9 mouse cellular contexts compared by ENCODE assay signal in genomic region chr3:38884276-38884675, GRCm38 (mm10). TPM values are rescaled to one million over a fixed set of nuclear protein-coding genes. Genes with fewer than 3 reads are reported as not detected.
DNase-seq lines count a peak whose midpoint lies in the region; TF ChIP-seq lines count a peak whose summit lies in the region.
"Had no signal": no experiment of that assay in that cellular context is flagged by ENCODE, and none has a peak within 500 bp of the region (broad histone marks: within the 10 kb centered on the region; RNA-seq: fewer than 3 reads in every experiment).

No protein-coding gene starts in this region.

- TF ChIP-seq CTCF in ES-Bruce4 (IDR thresholded peaks at IDR 0.05; ENCODE audit: low read depth, low read length) = peak; percentile 55
- peak; percentile 80 for TF ChIP-seq CTCF in lung, adult 2 months (IDR thresholded peaks at IDR 0.05; ENCODE audit: insufficient read depth, low read length)
- 0 out of 2 replicates have a peak, but pooled peaks have one; percentile 28 for TF ChIP-seq CTCF in olfactory bulb, adult 2 months (IDR thresholded peaks at IDR 0.05; ENCODE audit: insufficient read depth, low read depth, low read length)

- H3K27ac ChIP-seq in ES-Bruce4 (ENCODE audit: insufficient read depth, low read length) = no peak overlapping the region
- H3K27ac ChIP-seq in hindbrain, embryonic 10.5 days = peak overlapping the region; percentile 94
- H3K27ac ChIP-seq in olfactory bulb, adult 2 months (ENCODE audit: insufficient read depth, low read depth, low read length) = no peak overlapping the region

- H3K4me3 ChIP-seq in ES-Bruce4 (ENCODE audit: low read depth, low read length) = no peak overlapping the region
- H3K4me3 ChIP-seq in hindbrain, embryonic 10.5 days = peak overlapping the region; percentile 69
- H3K4me3 ChIP-seq in lung, adult 2 months (replicated peaks; ENCODE audit: extremely low read depth, low read depth, low read length) = no peak overlapping the region
- no peak overlapping the region for H3K4me3 ChIP-seq in olfactory bulb, adult 2 months (ENCODE audit: insufficient read depth, low read depth, low read length)

- WGBS in hindbrain, embryonic 10.5 days = 0% methylated on average over 6 of the region's 6 CpGs
- under 1% methylated on average over 6 of the region's 6 CpGs for WGBS in lung, adult 2 months
- WGBS in olfactory bulb, adult 2 months = 0% methylated on average over 6 of the region's 6 CpGs

- no peaks in the 10 kb centered on the region for H3K4me1 ChIP-seq in ES-Bruce4 (ENCODE audit: control insufficient read depth, insufficient read depth, low read length)
- peaks cover 37% of the 10 kb centered on the region for H3K4me1 ChIP-seq in hindbrain, embryonic 10.5 days (replicated peaks)
- peaks cover 11% of the 10 kb centered on the region; the same call in 1 of the 2 replicates for H3K4me1 ChIP-seq in lung, adult 2 months (ENCODE audit: control insufficient read depth, insufficient read depth, low read length)
- H3K4me1 ChIP-seq in olfactory bulb, adult 2 months (ENCODE audit: control insufficient read depth, insufficient read depth, low read length) = peaks cover 24% of the 10 kb centered on the region

- no peak for TF ChIP-seq EP300 in ES-Bruce4 (IDR thresholded peaks at IDR 0.05; ENCODE audit: insufficient read depth, low read depth, low read length)

- peak; percentile 57 for DNase-seq in cerebellum, adult 8-10 months
- peak; percentile 73 to 96 for DNase-seq in frontal cortex, adult 2 months (ENCODE audit: extremely low spot score in 1 of 2, low spot score in 1 of 2)
- peak; percentile 88 for DNase-seq in hindbrain, embryonic 10.5 days (ENCODE audit: low spot score)
- peak; percentile 58 to 87 for DNase-seq in layer of hippocampus, adult 8-10 months (ENCODE audit: low spot score in 2 of 2)
- DNase-seq in lung, adult 2 months = peak; percentile 70
- DNase-seq in thymus, postnatal 0 days (ENCODE audit: low spot score) = peak; percentile 72

- no peaks in the 10 kb centered on the region for H3K9me3 ChIP-seq in ES-Bruce4 (replicated peaks; ENCODE audit: control insufficient read depth, insufficient read depth, low read length, poor library complexity, severe bottlenecking)
- H3K9me3 ChIP-seq in hindbrain, embryonic 10.5 days = no peaks in the 10 kb centered on the region

- no peak overlapping the region for H3K9ac ChIP-seq in ES-Bruce4 (ENCODE audit: low read depth, poor library complexity, severe bottlenecking)

- H3K36me3 ChIP-seq in ES-Bruce4 (ENCODE audit: control insufficient read depth, insufficient read depth, low read length, poor library complexity, severe bottlenecking) = no peaks in the 10 kb centered on the region
- H3K36me3 ChIP-seq in hindbrain, embryonic 10.5 days = peaks cover 13% of the 10 kb centered on the region

- no peak for TF ChIP-seq POLR2A in ES-Bruce4 (IDR thresholded peaks at IDR 0.05; ENCODE audit: insufficient read depth, low read length)
- TF ChIP-seq POLR2A in lung, adult 2 months (IDR thresholded peaks at IDR 0.05; ENCODE audit: borderline replicate concordance, extremely low read depth, low read depth, low read length) = no peak
- TF ChIP-seq POLR2A in olfactory bulb, adult 2 months (IDR thresholded peaks at IDR 0.05; ENCODE audit: insufficient read depth, low read depth, low read length) = no peak

- peaks cover 5% of the 10 kb centered on the region; the same call in 1 of the 2 replicates for H3K27me3 ChIP-seq in ES-Bruce4 (ENCODE audit: control insufficient read depth, insufficient read depth, low read length, poor library complexity, severe bottlenecking)
- peaks cover 33% of the 10 kb centered on the region; the same call in 1 of the 2 replicates for H3K27me3 ChIP-seq in hindbrain, embryonic 10.5 days (ENCODE audit: insufficient read depth, poor library complexity, severe bottlenecking)

RNA-seq across cellular contexts. Expression of gene Fat4, which starts 2.5 kb away (rescaled TPM):
- 0.13 and 0.15 TPM in 2 replicates for polyA plus RNA-seq in ES-Bruce4 (2011; ENCODE audit: insufficient read depth, insufficient read length, low read depth, missing spikeins)
- polyA plus RNA-seq in frontal cortex, adult 2 months (2012; rRNA removed) = 2.9 and 3.4 TPM in 2 replicates
- 6.6 and 10.3 TPM in 2 replicates for polyA plus RNA-seq in hindbrain, embryonic 10.5 days (2016; fragmentation: Nextera tagmentation; extraction: Ambion mirVana)
- total RNA-seq in layer of hippocampus, adult 8-10 months (2022) = 10 to 100 TPM; 23.2 to 30.8 (median 25.9) TPM
- 4.2 and 5.3 TPM in 2 replicates for polyA plus RNA-seq in lung, adult 2 months (2012; rRNA removed)
- polyA plus RNA-seq in olfactory bulb, adult 2 months (2012; ENCODE audit: insufficient read depth, insufficient read length, low replicate concordance, missing spikeins) = not detected in 2 replicates
- polyA plus RNA-seq in thymus, postnatal 0 days (2015; fragmentation: Nextera tagmentation; extraction: Ambion mirVana) = 0.53 and 0.65 TPM in 2 replicates
- polyA plus RNA-seq: erythroblast, embryonic 14.5 days had no signal

Comparison
In these comparisons a context has a peak if more than half of its experiments do, and no peak if none do; other contexts are left out.
1. CTCF ChIP-seq: peak in every context shown above with its lines; median percentile 80 in lung, adult 2 months; 55 in ES-Bruce4; 28 in olfactory bulb, adult 2 months.